Mouse (Mus musculus): ENCODE results near the gene D130043K22Rik.

- TF ChIP-seq CTCF (IDR thresholded peaks at IDR 0.05; ENCODE audit: low read depth) (no peak), EP300 (IDR thresholded peaks at IDR 0.05; ENCODE audit: low read depth) (no peak)
Observed at GRCm38 (mm10) chr13:24799378-24799777, 45.6 kb upstream of the D130043K22Rik start.

All from liver, embryonic 14.5 days (tissue).